Mouse (Mus musculus) heart, postnatal 36 days (tissue): ENCODE measurements around the gene Thada. TPM values are rescaled to one million over a fixed set of nuclear protein-coding genes. Genes with fewer than 3 reads are reported as not detected.

Experiments
- DNase-seq, 2 experiments: peaks; one replicate each; pipeline ENCODE4 v3.0.0; 2021 to 2022
- intact Hi-C: fragments of 180-260 bp; cut with DNase I; formaldehyde crosslinking; loops from one replicate; pipeline ENCODE4 v1.15.1; 2025
- total RNA-seq, 2 experiments: library from RNA; stranded (reverse); gene quantifications; 2 replicates each; pipeline ENCODE4 v1.2.3; 2021

Gene Thada
- total RNA-seq, 2 experiments from 2014 or later, result 7.3 to 9.1 TPM

- intact Hi-C loops, result no loop called here
Observed at GRCm38 (mm10) chr17:84155516-84156226, 310.3 kb downstream of the Thada start.

DNA sequence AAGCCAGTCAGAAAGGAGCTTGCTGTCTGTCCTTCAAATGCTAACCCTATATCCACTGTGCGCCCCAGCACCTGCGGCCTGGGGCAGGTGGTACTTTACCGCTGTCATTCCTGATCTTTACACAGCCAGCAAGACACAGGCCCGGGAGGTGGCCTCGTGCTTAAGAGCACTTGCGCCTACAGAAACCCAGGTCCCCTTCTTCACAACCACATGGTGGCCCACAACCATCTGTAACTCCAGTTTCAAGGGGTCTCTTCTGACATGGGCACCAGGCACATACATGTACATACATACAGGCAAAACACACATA is 311.0 kb downstream of the Thada start:
- DNase-seq, result peak in 1 of 2 experiments; percentile 1
- intact Hi-C loops, result no loop called here

More at GRCm38 (mm10) chr17:84155516-84156226, 310.3 kb downstream of the Thada start:
- DNase-seq, result peak in 1 of 2 experiments; percentile 1

DNA sequence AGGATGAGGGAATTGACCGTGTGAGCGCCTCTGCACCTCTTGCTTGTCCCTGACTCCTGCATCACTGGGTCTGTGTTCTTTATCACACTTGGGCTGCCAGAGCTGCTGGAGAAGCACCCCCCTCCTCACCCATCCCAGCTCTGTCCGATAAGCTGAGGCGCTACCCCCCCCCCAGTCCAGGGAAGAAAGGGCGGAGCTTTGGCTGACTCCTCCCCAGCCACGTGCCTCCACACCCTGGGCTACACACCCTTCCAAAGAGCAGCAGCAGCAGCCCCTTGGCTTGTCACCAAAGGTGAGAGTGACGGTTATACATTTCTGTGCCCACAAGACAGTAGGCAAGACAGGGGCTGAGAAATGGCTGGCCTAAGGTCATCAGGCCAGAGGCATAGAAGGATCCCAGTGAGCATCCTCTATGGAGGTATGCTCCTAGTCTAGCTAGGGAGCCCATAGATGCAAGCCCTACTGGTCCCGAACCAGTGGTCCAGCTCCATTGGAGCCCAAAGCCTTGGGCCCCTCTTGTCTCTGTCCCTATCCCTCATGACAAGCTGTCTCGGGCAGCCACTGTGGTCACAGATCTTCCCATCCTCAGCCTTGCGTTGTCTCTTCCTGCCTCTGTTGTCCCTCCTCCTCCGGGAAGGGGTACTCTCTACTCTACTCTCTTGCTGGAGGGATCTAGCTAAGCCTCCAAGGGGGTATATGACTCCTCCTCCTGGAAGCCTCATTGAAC is 311.5 kb downstream of the Thada start:
- intact Hi-C loops, result no loop called here
- DNase-seq, result peak in 1 of 2 experiments; percentile 1

GRCm38 (mm10) chr17:84152976-84153786 is 312.8 kb downstream of the Thada start:
- intact Hi-C loops, result no loop called here
- no peak for DNase-seq

- intact Hi-C loops, result no loop called here
- peak in 1 of 2 experiments; percentile 2 for DNase-seq
Observed at GRCm38 (mm10) chr17:84152206-84152975, 313.6 kb downstream of the Thada start.

DNA sequence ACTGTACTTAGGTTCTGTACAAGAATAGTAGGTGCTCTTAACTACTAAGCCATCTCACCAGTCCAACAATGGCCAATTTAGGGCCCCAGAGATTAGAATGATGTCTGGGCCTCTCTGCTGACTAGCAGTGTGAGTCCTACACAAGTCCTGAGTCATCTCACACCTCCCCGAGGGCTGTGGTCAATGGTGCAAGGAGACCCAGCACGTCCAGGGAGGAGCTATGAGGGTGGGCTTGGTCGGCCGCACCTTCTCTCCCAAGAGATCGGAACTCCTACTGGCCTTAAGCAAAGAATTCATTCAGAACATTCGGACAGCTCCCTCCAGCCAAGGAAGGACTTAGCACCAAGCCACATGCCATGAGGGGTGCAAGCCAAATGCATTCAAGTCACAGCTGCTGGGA is 314.7 kb downstream of the Thada start:
- intact Hi-C loops, result no loop called here
- peak in 1 of 2 experiments; percentile 1 for DNase-seq

GRCm38 (mm10) chr17:84150291-84150690 is 315.7 kb downstream of the Thada start:
- intact Hi-C loops, result no loop called here
- peak in 1 of 2 experiments; percentile 1 for DNase-seq

- DNase-seq, result peak in 1 of 2 experiments; percentile 1
- intact Hi-C loops, result loop anchor here (2.0 kb wide), 1 partner anchor 29 kb away; no protein-coding TSS in a partner anchor
Observed at GRCm38 (mm10) chr17:84149566-84149965, 316.4 kb downstream of the Thada start.

DNA sequence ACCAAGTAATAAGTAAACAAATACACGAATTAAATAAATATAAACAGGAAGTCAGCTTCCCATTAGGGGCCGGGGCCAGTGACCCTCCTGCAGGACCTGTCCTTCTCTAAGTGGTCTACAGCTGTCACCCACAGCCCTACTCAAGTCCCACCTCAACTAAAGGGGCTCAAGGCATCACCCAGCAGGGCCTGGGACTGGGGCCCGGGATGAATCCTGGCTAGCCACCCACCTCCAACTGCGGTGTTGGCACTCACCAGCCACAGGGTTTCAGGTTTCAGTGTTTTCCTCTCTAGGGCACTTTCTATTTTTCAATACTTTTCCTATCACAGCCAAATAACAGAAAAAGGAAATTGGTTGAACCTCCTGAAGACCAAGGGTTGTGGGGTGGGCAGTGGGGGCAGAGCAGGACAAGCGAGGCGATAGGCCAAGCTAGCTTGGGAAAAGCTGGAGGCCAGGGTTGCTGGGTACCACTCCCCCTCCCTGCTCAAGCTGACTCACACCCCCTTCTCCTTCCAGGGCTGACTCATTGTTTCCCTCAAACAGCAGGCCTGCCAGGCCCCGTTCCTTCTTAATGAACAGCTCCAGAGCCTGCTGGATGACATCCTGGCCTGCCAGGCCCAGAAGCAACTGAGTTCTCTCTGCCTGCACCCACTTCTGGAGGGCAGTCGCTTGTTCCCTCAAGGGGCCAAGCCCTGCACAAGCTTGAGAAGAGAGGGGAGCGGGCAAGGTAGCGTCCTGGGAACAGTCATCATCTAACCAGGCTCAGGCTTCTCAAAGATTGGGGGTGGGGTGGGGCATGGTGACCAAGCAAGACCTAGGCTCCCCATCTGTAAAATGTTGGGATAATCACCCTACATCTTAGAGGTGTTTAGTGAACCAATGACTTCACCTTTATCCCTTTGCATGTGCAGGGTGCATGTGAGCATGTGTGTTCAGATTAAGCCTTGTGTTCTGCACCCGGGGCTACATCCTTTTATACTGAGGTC is 317.2 kb downstream of the Thada start:
- intact Hi-C loops, result loop anchor here (2.0 kb wide), 1 partner anchor 30 kb away; no protein-coding TSS in a partner anchor
- DNase-seq, result peak; percentile 81 to 85

GRCm38 (mm10) chr17:84147183-84148108 is 318.6 kb downstream of the Thada start:
- intact Hi-C loops, result loop anchor here (2.0 kb wide), 1 partner anchor 31 kb away; no protein-coding TSS in a partner anchor
- no peak for DNase-seq

GRCm38 (mm10) chr17:84146458-84147182 is 319.4 kb downstream of the Thada start:
- intact Hi-C loops, result no loop called here
- DNase-seq, result no peak

DNA sequence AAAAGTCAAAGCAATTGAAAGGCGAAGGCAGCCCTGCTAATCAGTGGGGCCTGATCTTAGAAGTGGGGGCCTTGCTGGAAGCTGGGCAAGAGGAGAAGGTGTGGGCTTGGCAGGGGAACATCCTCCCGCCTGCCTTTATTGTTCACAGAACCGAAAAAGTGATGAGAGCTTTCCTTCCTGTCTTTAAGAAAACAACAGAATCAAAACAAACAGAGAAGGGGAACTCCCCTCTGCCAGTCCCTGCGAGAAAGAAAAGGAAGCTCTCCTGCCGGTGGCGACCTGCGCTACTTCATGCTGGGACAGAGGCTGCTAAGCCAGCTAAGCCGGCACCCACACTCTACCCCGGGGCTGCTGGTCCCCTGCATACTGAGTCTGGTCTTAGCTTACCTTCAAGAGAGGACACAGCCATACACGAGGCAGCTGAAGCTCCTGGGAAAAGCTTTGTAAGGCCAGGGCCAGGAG is 320.1 kb downstream of the Thada start:
- DNase-seq, result peak; percentile 58 to 64
- intact Hi-C loops, result loop anchor here (2.0 kb wide), 1 partner anchor 29 kb away; no protein-coding TSS in a partner anchor

DNA sequence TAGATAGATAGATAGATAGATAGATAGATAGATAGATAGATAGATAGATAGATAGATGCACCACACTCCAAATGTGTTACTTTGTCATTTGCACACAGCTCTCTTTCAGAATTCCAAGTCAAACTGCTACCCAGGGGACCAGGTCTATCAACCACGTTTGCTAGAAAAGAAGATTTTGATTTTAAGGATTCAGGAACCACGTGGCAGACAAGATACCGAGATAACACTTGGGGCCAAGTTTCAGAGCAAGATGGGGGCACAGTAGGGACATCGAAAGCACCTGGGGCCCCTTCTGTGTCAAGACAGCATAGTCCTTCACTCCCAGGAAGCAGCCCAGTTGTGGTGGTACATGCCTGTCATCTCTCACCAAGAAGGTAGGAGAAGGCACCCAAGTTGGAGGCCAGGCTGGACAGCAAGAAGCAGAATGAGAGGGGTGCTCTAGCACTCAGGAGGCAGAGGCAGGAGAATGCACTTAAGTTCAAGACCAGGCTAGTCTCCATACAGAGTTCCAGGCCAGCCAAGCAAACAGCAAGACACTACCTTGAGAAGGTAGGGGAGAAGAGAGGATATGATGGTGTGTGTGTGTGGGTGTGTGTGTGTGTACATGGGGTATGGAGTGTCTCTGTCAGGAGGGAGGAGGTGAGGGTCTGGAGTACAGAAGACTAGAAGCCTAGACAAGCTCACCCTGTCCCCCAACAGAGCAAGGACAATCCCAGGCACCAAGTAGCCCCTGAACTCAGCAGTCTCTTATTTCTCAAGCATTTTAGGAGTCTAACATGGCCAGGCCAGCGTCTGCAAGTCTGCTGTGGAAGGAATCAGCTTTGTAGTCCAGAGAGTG is 321.0 kb downstream of the Thada start:
- no peak for DNase-seq
- intact Hi-C loops, result loop anchor here (2.0 kb wide), 1 partner anchor 28 kb away; no protein-coding TSS in a partner anchor

GRCm38 (mm10) chr17:84144130-84144529 is 321.9 kb downstream of the Thada start:
- no peak for DNase-seq
- intact Hi-C loops, result loop anchor here (2.0 kb wide), 1 partner anchor 27 kb away; no protein-coding TSS in a partner anchor

DNA sequence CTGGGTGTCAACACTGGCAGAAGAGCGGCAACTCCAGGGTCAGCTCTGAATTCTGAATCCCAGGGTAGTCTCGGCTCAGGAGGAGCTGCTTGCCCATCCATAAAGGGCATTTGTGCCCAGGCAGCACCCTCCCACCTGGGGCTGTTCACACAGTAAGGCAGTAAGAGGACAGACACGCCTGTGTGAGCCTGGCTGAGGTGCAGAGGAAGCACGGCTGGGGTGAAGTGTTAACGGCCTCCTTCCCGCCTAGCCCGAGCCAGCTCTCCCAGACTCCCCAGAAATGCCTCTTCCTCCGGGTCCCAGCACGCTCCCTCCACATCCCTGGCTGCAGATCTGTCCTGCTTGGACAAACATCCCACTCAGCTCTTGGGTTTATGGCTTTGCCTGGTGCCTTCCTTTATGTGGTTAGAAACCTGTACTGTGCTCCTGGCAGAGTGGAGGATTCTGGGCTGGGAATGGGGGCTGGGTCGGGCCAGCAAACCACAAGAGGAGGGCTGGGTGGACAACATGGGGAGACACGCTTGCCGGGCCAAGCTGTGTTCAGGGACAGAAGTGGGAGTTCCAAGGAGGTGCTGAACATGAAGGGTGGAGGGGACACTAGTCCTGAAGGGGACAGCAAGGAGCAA is 322.7 kb downstream of the Thada start:
- intact Hi-C loops, result loop anchor here (2.0 kb wide), 1 partner anchor 37 kb away; no protein-coding TSS in a partner anchor
- peak in 1 of 2 experiments; percentile 28 for DNase-seq
